Mouse (Mus musculus) neural tube, embryonic 13.5 days (tissue): ENCODE results near the gene Slc25a17. TPM values are rescaled to one million over a fixed set of nuclear protein-coding genes. Genes with fewer than 3 reads are reported as not detected.
A peak's percentile ranks its signal among the peaks of the same experiment; 100 is the strongest.

Source experiments
- ATAC-seq: fragments of 200-750 bp; cut with Nextera tagmentation; 2 replicates; pipeline ENCODE4 v1.8.0; 2017; ENCODE audit warnings: low read depth, mild to moderate bottlenecking, moderate TSS enrichment, moderate library complexity
- H3K27ac ChIP-seq: fragments of 300-500 bp; sonication (generic); replicated peaks from 2 replicates; pipeline ENCODE4 v1.5.1; 2015; ENCODE audit warnings: moderate library complexity, mild to moderate bottlenecking, inconsistent platforms
- H3K27me3 ChIP-seq: fragments of 300-500 bp; sonication (generic); 2 replicates; pipeline ENCODE4 v1.6.1; 2015; ENCODE audit warnings: mild to moderate bottlenecking, inconsistent platforms
- H3K36me3 ChIP-seq: fragments of 300-500 bp; sonication (generic); 2 replicates; pipeline ENCODE4 v1.6.1; 2015; ENCODE audit warnings: mild to moderate bottlenecking, inconsistent platforms
- H3K4me1 ChIP-seq: fragments of 300-500 bp; sonication (generic); replicated peaks from 2 replicates; pipeline ENCODE4 v1.6.1; 2015; ENCODE audit warnings: inconsistent platforms
- H3K4me2 ChIP-seq: fragments of 300-500 bp; sonication (generic); 2 replicates; pipeline ENCODE4 v1.6.1; 2015; ENCODE audit warnings: inconsistent platforms, mild to moderate bottlenecking, moderate library complexity
- H3K4me3 ChIP-seq: fragments of 300-500 bp; sonication (generic); 2 replicates; pipeline ENCODE4 v1.5.1; 2015; ENCODE audit warnings: mild to moderate bottlenecking, inconsistent platforms
- H3K9ac ChIP-seq: fragments of 300-500 bp; sonication (generic); 2 replicates; pipeline ENCODE4 v1.6.1; 2015; ENCODE audit warnings: moderate library complexity, mild to moderate bottlenecking, inconsistent platforms
- H3K9me3 ChIP-seq: fragments of 300-500 bp; sonication (generic); 2 replicates; pipeline ENCODE4 v1.6.1; 2016; ENCODE audit warnings: inconsistent platforms
- WGBS: fragments of 180-500 bp; shearing (Covaris S2); methylation state at CpG from one replicate; pipeline ENCODE4 v1.1.7; 2015; 5-methylcytosine and 5-hydroxymethylcytosine counted together
- polyA plus RNA-seq: library from polyadenylated mRNA; unstranded; fragments of >200 nt; fragmentation: Nextera tagmentation; extraction: Ambion mirVana; gene quantifications from 2 replicates; pipeline ENCODE4 v1.2.1, GENCODE M21; 2015

Slc25a17 gene
- polyA plus RNA-seq, 1 experiment from 2014 or later = 130 TPM

GRCm38 (mm10) chr15:81319462-81319861 is 41.1 kb downstream of the Slc25a17 start:
- H3K27ac ChIP-seq = no peak overlapping the region
- no peaks in the 10 kb centered on the region for H3K9me3 ChIP-seq
- H3K27me3 ChIP-seq = no peaks in the 10 kb centered on the region
- no peak overlapping the region for H3K9ac ChIP-seq
- no peaks in the 10 kb centered on the region for H3K4me1 ChIP-seq
- 95% methylated on average over 9 of the region's 9 CpGs for WGBS
- ATAC-seq = no peak
- H3K4me3 ChIP-seq = no peak overlapping the region
- H3K4me2 ChIP-seq = no peak overlapping the region
- peaks cover 82% of the 10 kb centered on the region for H3K36me3 ChIP-seq

- H3K27me3 ChIP-seq = no peaks in the 10 kb centered on the region
- peaks cover 35% of the 10 kb centered on the region for H3K36me3 ChIP-seq
- 92% methylated on average over 3 of the region's 3 CpGs for WGBS
- H3K27ac ChIP-seq = no peak overlapping the region
- H3K9me3 ChIP-seq = no peaks in the 10 kb centered on the region
- H3K4me1 ChIP-seq = no peaks in the 10 kb centered on the region
- H3K4me3 ChIP-seq = no peak overlapping the region
- no peak overlapping the region for H3K4me2 ChIP-seq
- no peak for ATAC-seq
- H3K9ac ChIP-seq = no peak overlapping the region
These were observed 46.7 kb downstream of the Slc25a17 start for GRCm38 (mm10) chr15:81313928-81314327.

- peaks cover 7% of the 10 kb centered on the region for H3K36me3 ChIP-seq
- H3K4me2 ChIP-seq = no peak overlapping the region
- no peaks in the 10 kb centered on the region for H3K4me1 ChIP-seq
- H3K4me3 ChIP-seq = no peak overlapping the region
- no peaks in the 10 kb centered on the region for H3K9me3 ChIP-seq
- 68% methylated on average over 6 of the region's 6 CpGs for WGBS
- H3K27me3 ChIP-seq = no peaks in the 10 kb centered on the region
- no peak for ATAC-seq
- no peak overlapping the region for H3K9ac ChIP-seq
- H3K27ac ChIP-seq = 0 out of 2 replicates have a peak overlapping the region, but pooled peaks have one; percentile 30
These were observed 49.6 kb downstream of the Slc25a17 start for GRCm38 (mm10) chr15:81311026-81311425.

- Histone ChIP-seq H3K4me1 (no peaks in the 10 kb centered on the region), H3K36me3 (peaks cover 3% of the 10 kb centered on the region; the same call in 1 of the 2 replicates), H3K4me2 (no peak overlapping the region), H3K27ac (no peak overlapping the region), H3K9ac (no peak overlapping the region), H3K4me3 (no peak overlapping the region), H3K27me3 (no peaks in the 10 kb centered on the region), H3K9me3 (no peaks in the 10 kb centered on the region)
- ATAC-seq = no peak
- WGBS = 89% methylated on average over 9 of the region's 9 CpGs
These were observed 50.3 kb downstream of the Slc25a17 start for GRCm38 (mm10) chr15:81310353-81310752.

- Histone ChIP-seq H3K4me3 (no peak overlapping the region), H3K4me2 (no peak overlapping the region), H3K4me1 (no peaks in the 10 kb centered on the region), H3K9me3 (no peaks in the 10 kb centered on the region), H3K27ac (no peak overlapping the region), H3K27me3 (no peaks in the 10 kb centered on the region), H3K36me3 (no peaks in the 10 kb centered on the region), H3K9ac (no peak overlapping the region)
- WGBS = 94% methylated on average over 7 of the region's 7 CpGs
- ATAC-seq = no peak
These were observed 52.6 kb downstream of the Slc25a17 start for GRCm38 (mm10) chr15:81308038-81308437.

GRCm38 (mm10) chr15:81306501-81306900 is 54.1 kb downstream of the Slc25a17 start:
- Histone ChIP-seq H3K4me2 (no peak overlapping the region), H3K27me3 (no peaks in the 10 kb centered on the region), H3K9me3 (no peaks in the 10 kb centered on the region), H3K9ac (no peak overlapping the region), H3K36me3 (no peaks in the 10 kb centered on the region), H3K4me3 (no peak overlapping the region), H3K4me1 (0 out of 2 replicates have a peak, but pooled peaks cover 6% of the 10 kb centered on the region), H3K27ac (no peak overlapping the region)
- ATAC-seq = no peak
- 96% methylated on average over 6 of the region's 6 CpGs for WGBS

- H3K27ac ChIP-seq = no peak overlapping the region
- ATAC-seq = no peak
- no peak overlapping the region for H3K9ac ChIP-seq
- no peaks in the 10 kb centered on the region for H3K27me3 ChIP-seq
- H3K4me1 ChIP-seq = 0 out of 2 replicates have a peak, but pooled peaks cover 6% of the 10 kb centered on the region
- H3K9me3 ChIP-seq = no peaks in the 10 kb centered on the region
- H3K4me2 ChIP-seq = no peak overlapping the region
- H3K36me3 ChIP-seq = no peaks in the 10 kb centered on the region
- no peak overlapping the region for H3K4me3 ChIP-seq
- 68% methylated on average over 8 of the region's 8 CpGs for WGBS
These were observed 55.6 kb downstream of the Slc25a17 start for GRCm38 (mm10) chr15:81305035-81305434.

- no peak overlapping the region for H3K4me3 ChIP-seq
- no peak overlapping the region for H3K9ac ChIP-seq
- no peaks in the 10 kb centered on the region for H3K36me3 ChIP-seq
- no peak overlapping the region for H3K4me2 ChIP-seq
- no peaks in the 10 kb centered on the region for H3K9me3 ChIP-seq
- no peak for ATAC-seq
- no peak overlapping the region for H3K27ac ChIP-seq
- H3K4me1 ChIP-seq = 0 out of 2 replicates have a peak, but pooled peaks cover 6% of the 10 kb centered on the region
- H3K27me3 ChIP-seq = no peaks in the 10 kb centered on the region
- 96% methylated on average over 7 of the region's 7 CpGs for WGBS
These were observed 56.6 kb downstream of the Slc25a17 start for GRCm38 (mm10) chr15:81304006-81304405.

GRCm38 (mm10) chr15:81302151-81302808 is 58.3 kb downstream of the Slc25a17 start:
- no peak overlapping the region for H3K9ac ChIP-seq
- ATAC-seq = no peak
- no peak overlapping the region for H3K4me2 ChIP-seq
- H3K27me3 ChIP-seq = no peaks in the 10 kb centered on the region
- H3K4me1 ChIP-seq = 0 out of 2 replicates have a peak, but pooled peaks cover 6% of the 10 kb centered on the region
- no peaks in the 10 kb centered on the region for H3K36me3 ChIP-seq
- WGBS = 60% methylated on average over 13 of the region's 13 CpGs
- no peak overlapping the region for H3K4me3 ChIP-seq
- H3K9me3 ChIP-seq = no peaks in the 10 kb centered on the region
- H3K27ac ChIP-seq = no peak overlapping the region

GRCm38 (mm10) chr15:81301193-81302070 is 59.2 kb downstream of the Slc25a17 start:
- 43% methylated on average over 16 of the region's 16 CpGs for WGBS
- Histone ChIP-seq H3K36me3 (no peaks in the 10 kb centered on the region), H3K9me3 (no peaks in the 10 kb centered on the region), H3K27me3 (no peaks in the 10 kb centered on the region), H3K4me1 (0 out of 2 replicates have a peak, but pooled peaks cover 6% of the 10 kb centered on the region), H3K9ac (no peak overlapping the region), H3K4me3 (no peak overlapping the region), H3K27ac (no peak overlapping the region), H3K4me2 (no peak overlapping the region)
- ATAC-seq = no peak

GRCm38 (mm10) chr15:81300520-81301069 is 60.0 kb downstream of the Slc25a17 start:
- no peak for ATAC-seq
- WGBS = 69% methylated on average over 3 of the region's 3 CpGs
- H3K27me3 ChIP-seq = no peaks in the 10 kb centered on the region
- no peaks in the 10 kb centered on the region for H3K36me3 ChIP-seq
- H3K4me1 ChIP-seq = 0 out of 2 replicates have a peak, but pooled peaks cover 6% of the 10 kb centered on the region
- no peak overlapping the region for H3K27ac ChIP-seq
- H3K9me3 ChIP-seq = no peaks in the 10 kb centered on the region
- H3K4me2 ChIP-seq = no peak overlapping the region
- H3K4me3 ChIP-seq = no peak overlapping the region
- no peak overlapping the region for H3K9ac ChIP-seq

- Histone ChIP-seq H3K27me3 (no peaks in the 10 kb centered on the region), H3K27ac (no peak overlapping the region), H3K9ac (no peak overlapping the region), H3K4me1 (0 out of 2 replicates have a peak, but pooled peaks cover 6% of the 10 kb centered on the region), H3K9me3 (no peaks in the 10 kb centered on the region), H3K36me3 (no peaks in the 10 kb centered on the region), H3K4me2 (no peak overlapping the region), H3K4me3 (no peak overlapping the region)
- WGBS = 86% methylated on average over 4 of the region's 4 CpGs
- ATAC-seq = no peak
These were observed 61.1 kb downstream of the Slc25a17 start for GRCm38 (mm10) chr15:81299549-81299948.
